Mouse (Mus musculus): ENCODE measurements around the gene Ets1.
A peak's percentile ranks its signal among the peaks of the same experiment; 100 is the strongest.

The Ets1 gene

DNA sequence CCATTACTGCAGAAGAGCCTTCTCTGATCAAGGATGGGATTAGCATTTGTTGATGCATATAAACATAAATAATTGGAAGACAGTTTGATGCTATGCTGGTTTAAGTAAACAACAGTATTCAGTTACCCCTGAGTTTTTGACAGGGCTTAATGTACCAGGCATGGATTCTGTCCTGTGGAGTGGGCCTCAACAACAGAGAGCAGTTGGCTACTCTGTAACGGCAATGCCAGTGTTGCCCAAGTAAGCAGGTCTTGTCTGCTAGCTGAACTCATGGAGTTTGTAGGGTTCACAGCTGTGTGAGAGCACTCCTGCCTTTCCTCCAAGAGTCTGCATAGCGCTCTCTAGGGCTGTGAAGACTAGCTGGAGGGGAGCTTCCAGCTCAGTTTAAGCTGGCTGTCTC lies 91.0 kb downstream of the Ets1 start:
- no peak for DNase-seq (ENCODE audit: extremely low read depth, low read depth, low spot score)

DNA sequence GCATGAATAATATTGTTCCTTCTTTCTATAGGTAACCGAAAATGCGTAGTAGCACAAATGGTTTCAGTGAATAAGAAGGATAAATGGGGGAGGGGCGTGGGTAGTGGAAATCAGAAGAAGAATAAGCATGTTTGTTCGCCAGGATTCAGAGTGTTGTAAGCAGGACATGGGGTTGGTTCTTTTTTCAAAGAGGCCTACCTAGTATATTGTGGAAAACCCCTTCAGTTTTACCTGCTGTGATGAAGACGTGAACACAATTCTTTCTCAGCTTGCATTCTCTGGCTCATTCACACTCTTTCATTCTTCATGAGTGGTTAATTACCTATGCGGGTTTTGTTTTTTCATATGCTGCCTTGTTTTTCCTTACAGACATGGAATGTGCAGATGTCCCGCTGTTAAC lies 92.3 kb downstream of the Ets1 start:
- no peak for DNase-seq (ENCODE audit: extremely low read depth, low read depth, low spot score)

GRCm38 (mm10) chr9:32728806-32729205 lies 92.8 kb downstream of the Ets1 start:
- DNase-seq (ENCODE audit: extremely low read depth, low read depth, low spot score) = no peak

DNA sequence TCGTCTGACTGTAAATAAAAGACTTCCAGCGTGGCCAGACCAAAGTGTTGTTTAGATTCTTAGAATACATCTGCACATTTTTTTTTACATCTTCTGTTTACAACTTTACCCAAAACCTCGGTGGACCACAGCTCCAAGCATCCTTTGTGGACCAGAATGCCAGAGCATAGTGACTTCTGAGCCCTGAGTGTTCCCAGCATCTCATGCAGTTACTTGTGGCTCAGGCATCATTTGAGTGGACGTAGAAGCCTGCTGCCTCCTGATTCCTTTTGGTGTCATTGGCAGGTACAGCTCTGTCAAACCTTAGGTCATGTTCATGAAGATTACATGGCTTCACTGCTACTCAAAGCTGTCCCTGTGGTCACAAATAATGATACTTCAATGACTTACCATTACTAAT lies 93.2 kb downstream of the Ets1 start:
- no peak for DNase-seq (ENCODE audit: extremely low read depth, low read depth, low spot score)

DNA sequence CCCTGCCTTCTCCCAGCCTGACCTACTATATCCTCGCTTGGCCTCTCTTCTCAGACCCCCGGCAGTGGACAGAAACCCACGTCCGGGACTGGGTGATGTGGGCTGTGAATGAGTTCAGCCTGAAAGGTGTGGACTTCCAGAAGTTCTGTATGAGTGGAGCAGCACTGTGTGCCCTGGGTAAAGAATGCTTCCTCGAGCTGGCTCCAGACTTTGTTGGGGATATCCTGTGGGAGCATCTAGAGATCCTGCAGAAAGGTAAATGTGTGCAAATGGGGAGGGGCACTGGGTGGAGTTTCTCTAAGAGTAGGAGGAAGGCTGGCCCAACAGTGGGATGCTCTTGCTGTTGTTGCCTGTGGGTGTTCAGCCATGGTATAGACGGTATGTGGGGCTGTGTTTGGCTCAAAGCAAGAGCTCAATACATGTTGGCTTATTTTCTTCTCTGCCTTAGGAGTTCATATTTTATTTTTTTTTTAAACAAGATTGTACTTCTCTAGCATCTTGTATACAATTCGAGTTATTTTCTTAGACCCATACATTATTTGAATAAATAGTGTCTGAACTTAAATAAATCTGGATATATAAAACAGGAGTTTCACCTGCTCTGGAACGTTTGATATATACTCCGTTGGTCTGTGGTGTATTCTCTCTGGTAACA lies 94.1 kb downstream of the Ets1 start:
- no peak for DNase-seq (ENCODE audit: extremely low read depth, low read depth, low spot score)

- DNase-seq (ENCODE audit: extremely low read depth, low read depth, low spot score) = peak; percentile 69
These were observed 94.9 kb downstream of the Ets1 start for GRCm38 (mm10) chr9:32730656-32731590.

DNA sequence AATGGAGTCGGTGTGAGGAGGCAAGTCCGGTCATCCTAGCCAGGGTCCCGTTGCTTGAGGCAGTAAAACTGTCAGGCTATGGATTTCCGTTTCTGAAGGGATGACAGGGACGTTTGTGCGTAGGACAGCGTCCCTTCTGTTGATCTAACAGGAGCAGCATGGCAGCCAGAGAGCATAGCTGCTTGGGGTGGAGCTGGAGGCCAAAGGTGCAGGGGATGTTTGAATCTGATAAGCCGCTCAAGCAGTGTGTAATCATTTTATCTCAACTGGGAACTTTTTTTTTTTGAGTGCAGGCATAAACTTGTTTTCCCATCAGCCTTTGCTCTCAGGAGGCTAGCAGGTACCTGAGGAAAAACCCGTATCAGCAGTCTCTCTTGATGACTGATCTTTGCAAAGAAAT lies 95.8 kb downstream of the Ets1 start:
- DNase-seq (ENCODE audit: extremely low read depth, low read depth, low spot score) = no peak

DNA sequence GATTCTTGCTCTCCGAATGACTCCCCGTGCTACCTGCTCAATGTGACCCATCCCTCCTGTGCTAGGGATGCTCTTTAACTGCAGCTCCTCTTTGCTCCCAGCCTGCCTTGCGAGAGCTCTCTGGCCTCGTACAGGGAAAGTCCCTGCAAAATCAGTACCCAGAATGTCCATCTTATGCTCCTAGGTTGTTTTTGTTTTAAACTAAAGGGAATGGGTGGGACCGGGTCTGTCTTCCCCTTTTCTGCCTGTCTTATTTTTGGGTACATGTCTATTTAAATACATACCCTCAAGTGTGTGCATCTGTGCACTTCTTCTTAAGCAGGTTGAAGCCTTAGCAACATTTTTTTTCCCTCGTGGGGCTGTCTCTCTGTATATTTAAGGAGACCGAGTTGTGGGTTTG lies 99.0 kb downstream of the Ets1 start:
- no peak for DNase-seq (ENCODE audit: extremely low read depth, low read depth, low spot score)

DNA sequence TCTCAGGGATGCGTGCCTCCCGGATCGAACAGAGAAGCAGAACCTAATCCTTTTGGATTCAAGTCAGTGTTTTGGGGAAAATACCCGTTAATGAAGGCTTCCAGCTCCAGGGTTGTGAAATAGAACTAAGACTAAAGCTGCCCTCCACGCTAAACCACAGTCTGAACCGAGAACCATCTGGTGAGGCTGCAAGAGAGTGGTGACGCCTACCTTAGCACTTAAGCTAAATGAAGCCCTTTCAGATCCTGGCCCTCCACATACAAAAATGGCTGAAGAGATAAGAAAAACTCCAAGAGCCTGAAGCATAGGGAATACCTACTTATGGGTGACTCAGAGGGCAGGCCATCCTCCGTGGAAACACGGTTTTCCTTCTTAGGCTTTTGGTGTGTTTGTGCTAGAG lies 100.0 kb downstream of the Ets1 start:
- no peak for DNase-seq (ENCODE audit: extremely low read depth, low read depth, low spot score)

- DNase-seq (ENCODE audit: extremely low read depth, low read depth, low spot score) = no peak
These were observed 104.0 kb downstream of the Ets1 start for GRCm38 (mm10) chr9:32739988-32740387.

GRCm38 (mm10) chr9:32740751-32741387 lies 104.8 kb downstream of the Ets1 start:
- DNase-seq (ENCODE audit: extremely low read depth, low read depth, low spot score) = no peak

DNA sequence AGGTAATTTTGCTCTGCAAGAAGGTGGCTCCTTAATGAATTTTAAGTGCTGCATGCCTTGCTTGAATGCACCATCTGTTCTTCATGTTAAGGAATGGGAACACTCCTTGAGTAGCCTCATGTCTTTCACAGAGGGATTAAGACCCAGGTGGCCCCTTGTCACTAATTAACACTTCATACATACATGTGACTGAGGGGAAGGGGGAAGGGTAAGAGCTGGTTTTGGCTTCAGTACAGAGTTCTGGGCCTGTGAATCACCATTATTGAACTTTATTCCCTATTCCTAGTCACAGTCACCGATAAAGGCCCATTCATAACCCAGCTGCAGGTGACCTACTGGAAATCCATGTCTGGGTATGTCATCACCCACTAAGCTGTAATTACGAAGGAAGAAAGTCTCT lies 105.7 kb downstream of the Ets1 start:
- no peak for DNase-seq (ENCODE audit: extremely low read depth, low read depth, low spot score)

- no peak for DNase-seq (ENCODE audit: extremely low read depth, low read depth, low spot score)
These were observed 107.1 kb downstream of the Ets1 start for GRCm38 (mm10) chr9:32743157-32743556.

- DNase-seq (ENCODE audit: extremely low read depth, low read depth, low spot score) = no peak
These were observed 107.7 kb downstream of the Ets1 start for GRCm38 (mm10) chr9:32743642-32744161.

- DNase-seq (ENCODE audit: extremely low read depth, low read depth, low spot score) = no peak
These were observed 108.3 kb downstream of the Ets1 start for GRCm38 (mm10) chr9:32744288-32744687.

DNA sequence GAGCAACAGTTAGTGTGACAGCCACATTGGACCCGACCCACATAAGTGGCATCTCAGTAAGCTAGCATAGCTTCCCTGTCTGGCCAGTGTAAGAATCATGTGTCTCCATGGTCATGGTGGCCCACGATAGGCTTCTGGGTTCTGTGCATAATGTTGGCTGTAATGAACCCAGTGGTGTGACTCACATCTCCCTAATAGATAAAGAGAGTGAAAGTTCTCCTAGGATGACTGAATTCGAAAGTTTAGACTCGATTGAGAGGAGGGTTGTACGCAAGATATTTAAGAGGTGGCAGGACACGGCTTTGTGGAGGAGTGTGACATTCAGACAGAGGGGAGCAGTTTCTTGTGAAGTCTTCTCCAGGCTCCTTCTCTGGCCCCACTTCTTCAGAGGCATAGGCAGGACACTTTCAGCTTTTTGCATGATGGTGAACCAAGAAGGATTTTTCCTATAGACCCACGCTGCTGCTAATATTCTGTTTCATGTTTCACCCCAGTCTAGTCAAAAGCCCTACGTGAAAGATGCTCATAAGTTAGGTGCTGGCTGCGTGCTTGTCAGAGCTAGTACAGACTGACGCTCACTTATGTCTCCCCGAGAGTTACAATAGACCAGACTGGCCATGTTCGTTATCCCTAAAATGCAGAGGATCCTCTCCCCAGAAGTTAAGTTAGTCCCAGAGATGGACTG lies 109.2 kb downstream of the Ets1 start:
- DNase-seq (ENCODE audit: extremely low read depth, low read depth, low spot score) = no peak

- DNase-seq (ENCODE audit: extremely low read depth, low read depth, low spot score) = no peak
These were observed 110.0 kb downstream of the Ets1 start for GRCm38 (mm10) chr9:32745998-32746397.

GRCm38 (mm10) chr9:32746615-32747014 lies 110.6 kb downstream of the Ets1 start:
- DNase-seq (ENCODE audit: extremely low read depth, low read depth, low spot score) = no peak

DNA sequence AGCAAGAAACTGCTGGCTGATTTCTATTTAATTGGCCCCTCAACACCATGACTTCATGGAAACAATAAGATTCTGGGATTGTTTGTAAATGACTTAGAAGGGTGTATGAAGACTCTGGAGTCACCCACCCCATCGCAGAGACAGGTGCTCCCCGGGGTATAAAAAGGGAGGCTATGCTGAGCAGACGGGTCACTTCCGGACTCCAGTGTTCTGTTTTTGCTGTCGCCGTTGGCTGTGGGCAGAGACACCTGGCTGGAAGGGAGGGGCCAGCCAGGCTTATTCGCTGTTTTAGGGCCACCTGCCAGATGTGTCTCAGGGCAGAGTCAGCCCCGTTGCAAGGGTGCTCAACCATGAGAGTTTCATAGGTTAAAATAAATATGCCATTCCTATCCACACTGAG lies 111.6 kb downstream of the Ets1 start:
- DNase-seq (ENCODE audit: extremely low read depth, low read depth, low spot score) = no peak

DNA sequence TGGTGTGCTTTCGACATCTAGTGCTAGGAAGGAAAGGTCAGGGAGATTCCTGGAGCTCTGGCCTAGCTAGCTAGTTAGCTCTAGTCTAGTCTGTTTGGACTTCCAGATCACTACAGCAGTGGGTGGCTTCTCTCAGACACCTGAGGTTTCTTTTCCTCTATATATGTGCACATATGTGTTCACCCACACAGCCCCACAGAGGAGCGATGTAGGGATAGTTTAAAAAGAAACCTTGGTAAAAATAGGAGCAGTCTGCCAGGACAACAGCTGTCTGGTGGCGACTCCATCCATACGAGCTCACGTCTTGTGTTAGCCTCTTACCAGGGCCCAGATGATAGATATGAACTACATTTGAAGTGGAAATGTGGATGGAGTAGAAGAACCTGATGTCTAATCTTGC lies 112.5 kb downstream of the Ets1 start:
- DNase-seq (ENCODE audit: extremely low read depth, low read depth, low spot score) = no peak
